7 mouse cellular contexts compared by ENCODE assay signal in genomic region chr10:80656863-80657623, GRCm38 (mm10). TPM values are rescaled to one million over a fixed set of nuclear protein-coding genes. Genes with fewer than 3 reads are reported as not detected.
A peak's percentile ranks its signal among the peaks of the same experiment; 100 is the strongest.
DNase-seq lines count a peak whose midpoint lies in the region; ATAC-seq lines count a peak whose summit lies in the region.

Gene Btbd2, minus strand, starts transcription at chr10:80657071.

- WGBS in embryonic facial prominence, embryonic 12.5 days, result 16% methylated on average over 15 of the region's 15 CpGs
- 26% methylated on average over 14 of the region's 15 CpGs for WGBS in heart, embryonic 12.5 days

- H3K36me3 ChIP-seq in embryonic facial prominence, embryonic 12.5 days, result no peaks in the 10 kb centered on the region
- H3K36me3 ChIP-seq in heart, embryonic 12.5 days, result peaks cover 3% of the 10 kb centered on the region

- peak within 1 kb of the TSS; percentile 99 for H3K9ac ChIP-seq in embryonic facial prominence, embryonic 12.5 days
- peak within 1 kb of the TSS; percentile 99 for H3K9ac ChIP-seq in heart, embryonic 12.5 days

- peak; percentile 57 for ATAC-seq in embryonic facial prominence, embryonic 12.5 days (ENCODE audit: insufficient number of reproducible peaks, insufficient read depth, low FRiP score, low TSS enrichment)
- ATAC-seq in heart, embryonic 12.5 days (ENCODE audit: insufficient number of reproducible peaks, low FRiP score), result 0 out of 2 replicates have a peak, but pooled peaks have one; percentile 6

- no peak for DNase-seq in urinary bladder, adult 2 months (ENCODE audit: low spot score)
- DNase-seq in urinary bladder, postnatal 25 days (ENCODE audit: low spot score), result no peak
- peak; percentile 44 to 60 for DNase-seq in kidney, postnatal 4 days
- DNase-seq in lung, postnatal 36 days, result peak; percentile 48
- DNase-seq in T-cell, adult 2 months (ENCODE audit: low spot score), result no peak

- H3K27me3 ChIP-seq in embryonic facial prominence, embryonic 12.5 days, result no peaks in the 10 kb centered on the region
- H3K27me3 ChIP-seq in heart, embryonic 12.5 days (replicated peaks), result no peaks in the 10 kb centered on the region

- H3K4me2 ChIP-seq in embryonic facial prominence, embryonic 12.5 days (replicated peaks), result peak within 1 kb of the TSS; percentile 89
- H3K4me2 ChIP-seq in heart, embryonic 12.5 days, result peak within 1 kb of the TSS; percentile 95

- peak within 1 kb of the TSS; percentile 94 for H3K4me3 ChIP-seq in embryonic facial prominence, embryonic 12.5 days
- peak within 1 kb of the TSS; percentile 92 for H3K4me3 ChIP-seq in heart, embryonic 12.5 days

- H3K27ac ChIP-seq in embryonic facial prominence, embryonic 12.5 days, result peak within 1 kb of the TSS; percentile 93
- H3K27ac ChIP-seq in heart, embryonic 12.5 days (ENCODE audit: poor library complexity, severe bottlenecking), result peak within 1 kb of the TSS; percentile 87

- H3K4me1 ChIP-seq in embryonic facial prominence, embryonic 12.5 days, result peaks cover 23% of the 10 kb centered on the region
- H3K4me1 ChIP-seq in heart, embryonic 12.5 days (replicated peaks), result peaks cover 42% of the 10 kb centered on the region

- H3K9me3 ChIP-seq in embryonic facial prominence, embryonic 12.5 days, result no peaks in the 10 kb centered on the region
- no peaks in the 10 kb centered on the region for H3K9me3 ChIP-seq in heart, embryonic 12.5 days (replicated peaks)

RNA-seq across cellular contexts. Expression of gene Btbd2, which starts in this region (rescaled TPM):
- polyA plus RNA-seq in urinary bladder, adult 2 months (2012; rRNA removed), result 36.5 and 48.5 TPM in 2 replicates
- 109 and 110 TPM in 2 replicates for polyA plus RNA-seq in embryonic facial prominence, embryonic 12.5 days (2016; fragmentation: Nextera tagmentation; extraction: Ambion mirVana)
- 64.9 and 65.7 TPM in 2 replicates for polyA plus RNA-seq in heart, embryonic 12.5 days (2016; fragmentation: Nextera tagmentation; extraction: Ambion mirVana)

Comparison
In these comparisons a context has a peak if more than half of its experiments do, and no peak if none do; other contexts are left out.
1. DNase-seq: peak in kidney, postnatal 4 days (2 of 2) and lung, postnatal 36 days (single experiment); none in urinary bladder, adult 2 months (single experiment), urinary bladder, postnatal 25 days (single experiment) and T-cell, adult 2 months (single experiment).